Mouse (Mus musculus): ENCODE measurements at regions not wholly inside any gene's neighbourhood (a gene's known extent, or its start where the extent isn't known, plus 50 kb on each side); places are given as distances from the start of the nearest gene placed in this dataset.
"Not testable (repeated sequence)": the region's sequence is repeated elsewhere in the genome, so short reads cannot be mapped to it uniquely, and the experiment has no call there.

GRCm38 (mm10) chr13:26457487-26458253 is 312.3 kb downstream of the Hdgfl1 start:
- DNase-seq (ENCODE audit: low spot score), result peak; percentile 24

GRCm38 (mm10) chr13:26426639-26427038 is 343.3 kb downstream of the Hdgfl1 start:
- no peak for DNase-seq (ENCODE audit: low spot score)

- DNase-seq (ENCODE audit: low spot score), result no peak
Observed at GRCm38 (mm10) chr13:26424513-26424912, 345.5 kb downstream of the Hdgfl1 start.

- no peak for DNase-seq (ENCODE audit: low spot score)
Observed at GRCm38 (mm10) chr13:26405757-26406156, 364.2 kb downstream of the Hdgfl1 start.

GRCm38 (mm10) chr13:26404707-26405106 is 365.3 kb downstream of the Hdgfl1 start:
- DNase-seq (ENCODE audit: low spot score), result no peak

- DNase-seq (ENCODE audit: low spot score), result no peak
Observed at GRCm38 (mm10) chr13:26387861-26388621, 381.9 kb downstream of the Hdgfl1 start.

GRCm38 (mm10) chr13:26382631-26383030 is 387.3 kb downstream of the Hdgfl1 start:
- no peak for DNase-seq (ENCODE audit: low spot score)

GRCm38 (mm10) chr13:26382154-26382553 is 387.8 kb downstream of the Hdgfl1 start:
- no peak for DNase-seq (ENCODE audit: low spot score)

- DNase-seq (ENCODE audit: low spot score), result no peak
Observed at GRCm38 (mm10) chr13:26375546-26375945, 394.4 kb downstream of the Hdgfl1 start.

- DNase-seq (ENCODE audit: low spot score), result not testable (repeated sequence)
Observed at GRCm38 (mm10) chr13:26365911-26366310, 404.1 kb downstream of the Hdgfl1 start.

- DNase-seq (ENCODE audit: low spot score), result no peak
Observed at GRCm38 (mm10) chr13:26356341-26356740, 413.6 kb downstream of the Hdgfl1 start.

- DNase-seq (ENCODE audit: low spot score), result no peak
Observed at GRCm38 (mm10) chr13:26354421-26354820, 415.5 kb downstream of the Hdgfl1 start.

GRCm38 (mm10) chr13:26350510-26350909 is 419.5 kb downstream of the Hdgfl1 start:
- no peak for DNase-seq (ENCODE audit: low spot score)

- no peak for DNase-seq (ENCODE audit: low spot score)
Observed at GRCm38 (mm10) chr13:26338795-26339194, 431.2 kb downstream of the Hdgfl1 start.

- DNase-seq (ENCODE audit: low spot score), result no peak
Observed at GRCm38 (mm10) chr13:26325066-26325465, 444.9 kb downstream of the Hdgfl1 start.

- DNase-seq (ENCODE audit: low spot score), result no peak
Observed at GRCm38 (mm10) chr13:26324633-26325032, 445.3 kb downstream of the Hdgfl1 start.

GRCm38 (mm10) chr13:26318557-26318956 is 451.4 kb downstream of the Hdgfl1 start:
- DNase-seq (ENCODE audit: low spot score), result no peak

- no peak for DNase-seq (ENCODE audit: low spot score)
Observed at GRCm38 (mm10) chr13:26312246-26313010, 457.5 kb downstream of the Hdgfl1 start.

GRCm38 (mm10) chr13:26284073-26284444 is 485.9 kb downstream of the Hdgfl1 start:
- DNase-seq (ENCODE audit: low spot score), result no peak

- no peak for DNase-seq (ENCODE audit: low spot score)
Observed at GRCm38 (mm10) chr13:26283397-26284072, 486.4 kb downstream of the Hdgfl1 start.

GRCm38 (mm10) chr13:26282291-26282690 is 487.7 kb downstream of the Hdgfl1 start:
- DNase-seq (ENCODE audit: low spot score), result no peak

GRCm38 (mm10) chr13:26272850-26273249 is 497.1 kb downstream of the Hdgfl1 start:
- no peak for DNase-seq (ENCODE audit: low spot score)

Data from retina, embryonic 14.5 days (tissue).